Mouse (Mus musculus): ENCODE measurements around the gene Socs7. TPM values are rescaled to one million over a fixed set of nuclear protein-coding genes. Genes with fewer than 3 reads are reported as not detected.

Socs7 gene
- polyA plus RNA-seq, 1 experiment from 2014 or later = 4.5 TPM

- H3K4me2 ChIP-seq (ENCODE audit: low read depth, low read length, severe bottlenecking) = no peak overlapping the region
- DNase-seq (ENCODE audit: low spot score) (no peak), ATAC-seq (replicated peaks; ENCODE audit: low FRiP score) (no peak)
- H3K4me3 ChIP-seq (ENCODE audit: low read depth, low read length) = no peak overlapping the region
- H3K9ac ChIP-seq (ENCODE audit: low read length) = no peak overlapping the region
- H3K4me1 ChIP-seq (replicated peaks; ENCODE audit: control insufficient read depth, insufficient read depth, low read length) = no peaks in the 10 kb centered on the region; the same call in 1 of the 2 replicates
- no peak overlapping the region for H3K27ac ChIP-seq (ENCODE audit: low read depth, low read length)
- no peaks in the 10 kb centered on the region for H3K9me3 ChIP-seq (ENCODE audit: control insufficient read depth, low read length)
- 67% methylated on average over 14 of the region's 14 CpGs for WGBS
- peaks cover 2% of the 10 kb centered on the region; the same call in 1 of the 2 replicates for H3K27me3 ChIP-seq (ENCODE audit: control insufficient read depth, insufficient read depth, low read length)
- H3K36me3 ChIP-seq (ENCODE audit: control insufficient read depth, insufficient read depth, low read length) = no peaks in the 10 kb centered on the region
These were observed 25.5 kb upstream of the Socs7 start for GRCm38 (mm10) chr11:97336751-97337345.

GRCm38 (mm10) chr11:97337363-97337762 is 25.0 kb upstream of the Socs7 start:
- no peak overlapping the region for H3K9ac ChIP-seq (ENCODE audit: low read length)
- no peaks in the 10 kb centered on the region; the same call in 1 of the 2 replicates for H3K4me1 ChIP-seq (replicated peaks; ENCODE audit: control insufficient read depth, insufficient read depth, low read length)
- H3K4me2 ChIP-seq (ENCODE audit: low read depth, low read length, severe bottlenecking) = no peak overlapping the region
- H3K27ac ChIP-seq (ENCODE audit: low read depth, low read length) = no peak overlapping the region
- 82% methylated on average over 12 of the region's 12 CpGs for WGBS
- H3K9me3 ChIP-seq (ENCODE audit: control insufficient read depth, low read length) = no peaks in the 10 kb centered on the region
- peaks cover 2% of the 10 kb centered on the region; the same call in 1 of the 2 replicates for H3K27me3 ChIP-seq (ENCODE audit: control insufficient read depth, insufficient read depth, low read length)
- ATAC-seq (replicated peaks; ENCODE audit: low FRiP score) (no peak), DNase-seq (ENCODE audit: low spot score) (no peak)
- no peak overlapping the region for H3K4me3 ChIP-seq (ENCODE audit: low read depth, low read length)
- no peaks in the 10 kb centered on the region for H3K36me3 ChIP-seq (ENCODE audit: control insufficient read depth, insufficient read depth, low read length)

GRCm38 (mm10) chr11:97338302-97338976 is 23.9 kb upstream of the Socs7 start:
- H3K9ac ChIP-seq (ENCODE audit: low read length) = no peak overlapping the region
- no peaks in the 10 kb centered on the region for H3K9me3 ChIP-seq (ENCODE audit: control insufficient read depth, low read length)
- peaks cover 2% of the 10 kb centered on the region; the same call in 1 of the 2 replicates for H3K27me3 ChIP-seq (ENCODE audit: control insufficient read depth, insufficient read depth, low read length)
- no peak overlapping the region for H3K4me2 ChIP-seq (ENCODE audit: low read depth, low read length, severe bottlenecking)
- H3K36me3 ChIP-seq (ENCODE audit: control insufficient read depth, insufficient read depth, low read length) = no peaks in the 10 kb centered on the region
- ATAC-seq (replicated peaks; ENCODE audit: low FRiP score) (no peak), DNase-seq (ENCODE audit: low spot score) (no peak)
- WGBS = 60% methylated on average over 21 of the region's 21 CpGs
- no peak overlapping the region for H3K27ac ChIP-seq (ENCODE audit: low read depth, low read length)
- no peak overlapping the region for H3K4me3 ChIP-seq (ENCODE audit: low read depth, low read length)
- H3K4me1 ChIP-seq (replicated peaks; ENCODE audit: control insufficient read depth, insufficient read depth, low read length) = no peaks in the 10 kb centered on the region

- no peak overlapping the region for H3K27ac ChIP-seq (ENCODE audit: low read depth, low read length)
- no peak overlapping the region for H3K4me2 ChIP-seq (ENCODE audit: low read depth, low read length, severe bottlenecking)
- H3K4me1 ChIP-seq (replicated peaks; ENCODE audit: control insufficient read depth, insufficient read depth, low read length) = 0 out of 2 replicates have a peak, but pooled peaks cover 2% of the 10 kb centered on the region
- H3K9ac ChIP-seq (ENCODE audit: low read length) = no peak overlapping the region
- no peaks in the 10 kb centered on the region for H3K36me3 ChIP-seq (ENCODE audit: control insufficient read depth, insufficient read depth, low read length)
- H3K4me3 ChIP-seq (ENCODE audit: low read depth, low read length) = no peak overlapping the region
- WGBS = 54% methylated on average over 17 of the region's 17 CpGs
- no peak for DNase-seq (ENCODE audit: low spot score)
- no peak for ATAC-seq (replicated peaks; ENCODE audit: low FRiP score)
- H3K9me3 ChIP-seq (ENCODE audit: control insufficient read depth, low read length) = no peaks in the 10 kb centered on the region
- H3K27me3 ChIP-seq (ENCODE audit: control insufficient read depth, insufficient read depth, low read length) = peaks cover 2% of the 10 kb centered on the region; the same call in 1 of the 2 replicates
These were observed 23.4 kb upstream of the Socs7 start for GRCm38 (mm10) chr11:97338977-97339315.

GRCm38 (mm10) chr11:97343175-97343574 is 19.2 kb upstream of the Socs7 start:
- DNase-seq (ENCODE audit: low spot score) = no peak
- Histone ChIP-seq H3K4me3 (ENCODE audit: low read depth, low read length) (no peak overlapping the region), H3K4me2 (ENCODE audit: low read depth, low read length, severe bottlenecking) (no peak overlapping the region), H3K27ac (ENCODE audit: low read depth, low read length) (no peak overlapping the region), H3K9me3 (ENCODE audit: control insufficient read depth, low read length) (no peaks in the 10 kb centered on the region), H3K36me3 (ENCODE audit: control insufficient read depth, insufficient read depth, low read length) (no peaks in the 10 kb centered on the region), H3K4me1 (replicated peaks; ENCODE audit: control insufficient read depth, insufficient read depth, low read length) (0 out of 2 replicates have a peak, but pooled peaks cover 2% of the 10 kb centered on the region), H3K9ac (ENCODE audit: low read length) (no peak overlapping the region), H3K27me3 (ENCODE audit: control insufficient read depth, insufficient read depth, low read length) (peaks cover 2% of the 10 kb centered on the region; the same call in 1 of the 2 replicates)
- no peak for ATAC-seq (replicated peaks; ENCODE audit: low FRiP score)
- 43% methylated on average over 8 of the region's 8 CpGs for WGBS

GRCm38 (mm10) chr11:97343619-97344018 is 18.7 kb upstream of the Socs7 start:
- Histone ChIP-seq H3K4me3 (ENCODE audit: low read depth, low read length) (no peak overlapping the region), H3K36me3 (ENCODE audit: control insufficient read depth, insufficient read depth, low read length) (no peaks in the 10 kb centered on the region), H3K4me1 (replicated peaks; ENCODE audit: control insufficient read depth, insufficient read depth, low read length) (0 out of 2 replicates have a peak, but pooled peaks cover 2% of the 10 kb centered on the region), H3K9ac (ENCODE audit: low read length) (no peak overlapping the region), H3K27ac (ENCODE audit: low read depth, low read length) (no peak overlapping the region), H3K27me3 (ENCODE audit: control insufficient read depth, insufficient read depth, low read length) (peaks cover 2% of the 10 kb centered on the region; the same call in 1 of the 2 replicates), H3K4me2 (ENCODE audit: low read depth, low read length, severe bottlenecking) (no peak overlapping the region), H3K9me3 (ENCODE audit: control insufficient read depth, low read length) (no peaks in the 10 kb centered on the region)
- ATAC-seq (replicated peaks; ENCODE audit: low FRiP score) = no peak
- no peak for DNase-seq (ENCODE audit: low spot score)
- 25% methylated on average over 17 of the region's 17 CpGs for WGBS

- Histone ChIP-seq H3K36me3 (ENCODE audit: control insufficient read depth, insufficient read depth, low read length) (no peaks in the 10 kb centered on the region), H3K4me1 (replicated peaks; ENCODE audit: control insufficient read depth, insufficient read depth, low read length) (peaks cover 2% of the 10 kb centered on the region; the same call in 1 of the 2 replicates), H3K9ac (ENCODE audit: low read length) (no peak overlapping the region), H3K27ac (ENCODE audit: low read depth, low read length) (no peak overlapping the region), H3K4me3 (ENCODE audit: low read depth, low read length) (no peak overlapping the region), H3K27me3 (ENCODE audit: control insufficient read depth, insufficient read depth, low read length) (no peaks in the 10 kb centered on the region), H3K4me2 (ENCODE audit: low read depth, low read length, severe bottlenecking) (no peak overlapping the region), H3K9me3 (ENCODE audit: control insufficient read depth, low read length) (no peaks in the 10 kb centered on the region)
- 83% methylated on average over 10 of the region's 10 CpGs for WGBS
- DNase-seq (ENCODE audit: low spot score) = no peak
- no peak for ATAC-seq (replicated peaks; ENCODE audit: low FRiP score)
These were observed 16.9 kb upstream of the Socs7 start for GRCm38 (mm10) chr11:97345446-97345845.

GRCm38 (mm10) chr11:97346383-97346782 is 16.0 kb upstream of the Socs7 start:
- 84% methylated on average over 9 of the region's 9 CpGs for WGBS

More at GRCm38 (mm10) chr11:97346383-97346782, 16.0 kb upstream of the Socs7 start:
- H3K36me3 ChIP-seq (ENCODE audit: control insufficient read depth, insufficient read depth, low read length) = no peaks in the 10 kb centered on the region
- H3K27ac ChIP-seq (ENCODE audit: low read depth, low read length) = no peak overlapping the region
- H3K27me3 ChIP-seq (ENCODE audit: control insufficient read depth, insufficient read depth, low read length) = no peaks in the 10 kb centered on the region
- DNase-seq (ENCODE audit: low spot score) (no peak), ATAC-seq (replicated peaks; ENCODE audit: low FRiP score) (no peak)
- H3K4me1 ChIP-seq (replicated peaks; ENCODE audit: control insufficient read depth, insufficient read depth, low read length) = peaks cover 5% of the 10 kb centered on the region; the same call in 1 of the 2 replicates
- H3K4me3 ChIP-seq (ENCODE audit: low read depth, low read length) = no peak overlapping the region
- no peak overlapping the region for H3K9ac ChIP-seq (ENCODE audit: low read length)
- H3K9me3 ChIP-seq (ENCODE audit: control insufficient read depth, low read length) = no peaks in the 10 kb centered on the region
- H3K4me2 ChIP-seq (ENCODE audit: low read depth, low read length, severe bottlenecking) = no peak overlapping the region
